Mouse (Mus musculus) liver, postnatal 0 days (tissue): ENCODE measurements at regions not wholly inside any gene's neighbourhood (a gene's known extent, or its start where the extent isn't known, plus 50 kb on each side); places are given as distances from the start of the nearest gene placed in this dataset.

Experiments
- CTCF ChIP-seq: sonication (generic); IDR thresholded peaks from 2 replicates; pipeline ENCODE4 v1.5.1; 2016; ENCODE audit warnings: antibody characterized with exemption, low read depth
- EP300 ChIP-seq: IDR thresholded peaks from 2 replicates; pipeline ENCODE4 v1.6.1; 2016; ENCODE audit warnings: antibody characterized with exemption, low read depth, mild to moderate bottlenecking

- no peak for TF ChIP-seq CTCF
- no peak for TF ChIP-seq EP300
Observed at GRCm38 (mm10) chr4:131128646-131129045, 184.5 kb downstream of the Matn1 start.
